Mouse (Mus musculus) gastrocnemius, adult 2 months (tissue): ENCODE results near the gene Tfdp2. TPM values are rescaled to one million over a fixed set of nuclear protein-coding genes. Genes with fewer than 3 reads are reported as not detected.
A peak's percentile ranks its signal among the peaks of the same experiment; 100 is the strongest.

Experiments
- DNase-seq: peaks from one replicate; pipeline ENCODE4 v3.0.0; 2022
- H3K27ac ChIP-seq: fragments of 200-600 bp; 2 replicates; pipeline ENCODE4 v1.8.1; 2022; ENCODE audit warnings: mild to moderate bottlenecking
- H3K4me3 ChIP-seq: fragments of 200-600 bp; 2 replicates; pipeline ENCODE4 v1.8.1; 2022; ENCODE audit warnings: mild to moderate bottlenecking, moderate library complexity
- CTCF ChIP-seq: fragments of 200-600 bp; IDR thresholded peaks from 2 replicates; pipeline ENCODE4 v1.8.1; 2022; ENCODE audit warnings: antibody characterized with exemption, mild to moderate bottlenecking, moderate library complexity
- intact Hi-C: fragments of 180-260 bp; cut with DNase I; formaldehyde crosslinking; loops from one replicate; pipeline ENCODE4 v1.15.1; 2025
- total RNA-seq, 2 experiments: library from RNA; stranded (reverse); gene quantifications; 2 replicates each; pipeline ENCODE4 v1.2.3; 2021

Tfdp2 gene
- total RNA-seq, 2 experiments from 2014 or later: 37.3 to 54.8 TPM

DNA sequence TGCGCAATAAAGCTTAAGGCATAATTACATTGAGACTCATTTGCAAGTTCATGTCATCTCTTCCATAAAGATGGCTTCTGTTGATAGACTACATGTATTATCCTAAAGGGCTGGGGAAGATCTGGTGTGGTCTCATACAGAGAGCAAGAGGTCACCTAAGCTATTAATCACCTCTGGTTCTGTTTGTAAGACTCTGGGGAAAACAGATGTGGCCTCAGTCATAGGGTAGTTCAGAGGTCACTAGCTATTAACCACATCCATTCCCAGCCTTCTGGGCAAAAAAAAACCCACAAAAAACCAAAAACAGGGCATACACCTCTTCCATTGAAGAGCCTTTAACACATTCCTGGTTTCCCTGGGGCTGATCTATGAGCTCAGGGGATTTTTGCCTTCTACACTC lies 42.2 kb downstream of the Tfdp2 start:
- H3K4me3 ChIP-seq: no peak overlapping the region
- no peak for DNase-seq
- no peak for TF ChIP-seq CTCF
- no peak overlapping the region for H3K27ac ChIP-seq
- intact Hi-C loops: no loop called here

- no peak for DNase-seq
- TF ChIP-seq CTCF: no peak
- no peak overlapping the region for H3K4me3 ChIP-seq
- intact Hi-C loops: no loop called here
- H3K27ac ChIP-seq: no peak overlapping the region
Observed at GRCm38 (mm10) chr9:96241134-96242097, 45.3 kb downstream of the Tfdp2 start.

- no peak overlapping the region for H3K4me3 ChIP-seq
- no peak for TF ChIP-seq CTCF
- intact Hi-C loops: no loop called here
- no peak overlapping the region for H3K27ac ChIP-seq
- no peak for DNase-seq
Observed at GRCm38 (mm10) chr9:96243915-96244314, 47.8 kb downstream of the Tfdp2 start.

DNA sequence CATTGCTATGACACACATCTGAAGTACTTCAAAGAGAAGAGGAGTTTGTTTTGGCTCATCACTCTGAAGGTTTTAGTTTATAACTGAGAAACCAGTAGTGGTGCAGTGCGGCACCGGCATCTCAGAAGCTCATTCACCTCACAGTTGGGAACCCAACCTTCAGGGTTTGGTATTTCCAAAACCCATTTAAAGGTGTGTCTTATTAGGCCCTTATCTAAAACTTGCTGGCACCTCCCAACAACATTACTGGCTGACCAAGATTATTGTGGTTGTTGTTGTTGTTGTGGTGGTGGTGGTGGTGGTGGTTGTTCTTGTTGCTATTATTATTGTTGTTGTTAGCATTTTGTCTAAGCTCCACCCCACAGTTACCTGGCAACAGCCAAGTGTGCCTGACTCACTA lies 58.7 kb downstream of the Tfdp2 start:
- H3K27ac ChIP-seq: no peak overlapping the region
- TF ChIP-seq CTCF: no peak
- H3K4me3 ChIP-seq: no peak overlapping the region
- no peak for DNase-seq
- intact Hi-C loops: no loop called here

GRCm38 (mm10) chr9:96258478-96258877 lies 62.4 kb downstream of the Tfdp2 start:
- no peak for TF ChIP-seq CTCF
- intact Hi-C loops: no loop called here
- H3K4me3 ChIP-seq: no peak overlapping the region; the same call in 1 of the 2 replicates
- no peak overlapping the region for H3K27ac ChIP-seq
- DNase-seq: no peak

- TF ChIP-seq CTCF: 0 out of 2 replicates have a peak, but pooled peaks have one; percentile 2
- Histone ChIP-seq H3K4me3 (peak overlapping the region; percentile 68), H3K27ac (peak overlapping the region; percentile 36; the same call in 1 of the 2 replicates)
- intact Hi-C loops: no loop called here
- DNase-seq: no peak
Observed at GRCm38 (mm10) chr9:96259017-96259512, 63.0 kb downstream of the Tfdp2 start.

GRCm38 (mm10) chr9:96259753-96260520 lies 63.9 kb downstream of the Tfdp2 start:
- Histone ChIP-seq H3K27ac (peak overlapping the region; percentile 36; the same call in 1 of the 2 replicates), H3K4me3 (peak overlapping the region; percentile 68)
- no peak for DNase-seq
- no peak for TF ChIP-seq CTCF
- intact Hi-C loops: no loop called here

- H3K4me3 ChIP-seq: no peak overlapping the region
- intact Hi-C loops: no loop called here
- TF ChIP-seq CTCF: no peak
- DNase-seq: no peak
- H3K27ac ChIP-seq: no peak overlapping the region
Observed at GRCm38 (mm10) chr9:96261101-96261500, 65.0 kb downstream of the Tfdp2 start.

- H3K27ac ChIP-seq: no peak overlapping the region
- intact Hi-C loops: no loop called here
- no peak for TF ChIP-seq CTCF
- DNase-seq: no peak
- no peak overlapping the region for H3K4me3 ChIP-seq
Observed at GRCm38 (mm10) chr9:96261980-96262379, 65.9 kb downstream of the Tfdp2 start.

DNA sequence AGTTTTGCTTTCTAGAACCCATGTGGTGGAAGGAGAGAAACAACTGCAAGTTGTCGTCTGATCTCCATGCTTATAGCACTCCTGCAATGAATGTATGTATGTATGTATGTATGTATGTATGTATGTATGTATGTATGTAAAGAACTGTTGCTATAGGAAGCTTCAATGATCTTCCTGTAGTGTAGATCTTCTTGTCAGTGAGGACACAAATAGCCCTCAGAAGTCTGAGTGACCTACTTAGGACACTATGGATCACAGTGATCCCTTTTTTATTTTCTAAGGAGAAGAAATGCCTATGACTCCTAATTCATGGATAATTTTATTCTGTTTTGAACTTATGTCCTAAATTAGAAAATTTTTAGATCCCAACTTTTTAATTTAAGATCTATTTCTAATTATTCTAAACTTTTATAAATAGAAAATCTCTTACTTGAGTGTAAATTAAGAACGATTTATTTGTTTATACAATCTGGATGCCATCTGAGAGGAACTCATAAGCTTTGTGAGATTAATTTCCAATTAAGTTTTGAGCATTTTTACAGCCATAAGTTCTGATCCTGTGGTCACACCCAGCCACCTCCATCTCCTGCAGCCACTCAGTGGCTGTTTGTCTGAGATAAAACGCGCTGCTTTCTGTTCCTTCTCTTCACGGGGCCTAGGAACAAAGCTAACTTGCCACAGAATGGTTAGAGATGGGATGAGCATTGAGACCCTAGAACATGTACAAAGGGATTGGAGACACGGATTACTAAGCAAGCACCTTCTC lies 70.9 kb downstream of the Tfdp2 start:
- TF ChIP-seq CTCF: no peak
- DNase-seq: no peak
- intact Hi-C loops: no loop called here
- Histone ChIP-seq H3K27ac (no peak overlapping the region), H3K4me3 (no peak overlapping the region)

- intact Hi-C loops: no loop called here
- no peak for TF ChIP-seq CTCF
- Histone ChIP-seq H3K4me3 (no peak overlapping the region), H3K27ac (no peak overlapping the region)
- no peak for DNase-seq
Observed at GRCm38 (mm10) chr9:96267559-96267948, 71.5 kb downstream of the Tfdp2 start.

DNA sequence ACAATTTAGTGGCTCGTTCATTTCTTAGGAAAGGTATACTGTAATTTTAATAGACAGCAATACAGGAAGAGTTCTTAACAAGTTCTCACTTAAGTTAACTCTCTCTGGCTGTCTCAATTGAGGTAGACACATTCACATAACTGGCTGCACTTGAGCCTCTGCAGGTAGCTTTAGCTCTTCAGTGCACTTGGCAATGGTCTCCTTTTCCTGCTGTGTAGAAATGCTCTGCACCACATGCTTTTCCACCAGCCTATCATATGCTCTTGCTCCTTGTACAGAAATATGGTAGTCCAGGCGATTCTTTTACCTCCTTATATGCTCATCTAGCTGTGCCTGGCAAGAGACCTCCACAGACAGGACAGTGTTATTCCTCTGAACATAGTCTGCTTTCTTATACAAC lies 73.7 kb downstream of the Tfdp2 start:
- no peak for TF ChIP-seq CTCF
- Histone ChIP-seq H3K27ac (peak overlapping the region; percentile 66), H3K4me3 (no peak overlapping the region)
- DNase-seq: no peak
- intact Hi-C loops: no loop called here
